Mouse (Mus musculus) ES-Bruce4 (cell line): ENCODE results near the gene Vps11. TPM values are rescaled to one million over a fixed set of nuclear protein-coding genes. Genes with fewer than 3 reads are reported as not detected.
"Not testable (repeated sequence)": the region's sequence is repeated elsewhere in the genome, so short reads cannot be mapped to it uniquely, and the experiment has no call there.

Source experiments
- H3K27ac ChIP-seq: 2 replicates; pipeline ENCODE4 v1.5.1; 2012; ENCODE audit warnings: low read length, inconsistent platforms; ENCODE audit not compliant: insufficient read depth
- H3K27me3 ChIP-seq: 2 replicates; pipeline ENCODE4 v1.6.1; 2012; ENCODE audit warnings: mild to moderate bottlenecking, low read length, inconsistent platforms; ENCODE audit not compliant: control insufficient read depth, poor library complexity, insufficient read depth, severe bottlenecking
- H3K36me3 ChIP-seq: 2 replicates; pipeline ENCODE4 v1.6.1; 2012; ENCODE audit warnings: inconsistent platforms, mild to moderate bottlenecking, low read length, moderate library complexity; ENCODE audit not compliant: control insufficient read depth, poor library complexity, insufficient read depth, severe bottlenecking
- H3K4me1 ChIP-seq: one replicate; pipeline ENCODE4 v1.8.1; 2011; ENCODE audit warnings: low read length; ENCODE audit not compliant: control insufficient read depth, insufficient read depth
- H3K4me3 ChIP-seq: 2 replicates; pipeline ENCODE4 v1.5.1; 2011; ENCODE audit warnings: low read depth, mild to moderate bottlenecking, low read length
- H3K9ac ChIP-seq: 2 replicates; pipeline ENCODE4 v1.6.1; 2012; ENCODE audit warnings: low read depth, mild to moderate bottlenecking, inconsistent platforms; ENCODE audit not compliant: poor library complexity, severe bottlenecking
- H3K9me3 ChIP-seq: replicated peaks from 2 replicates; pipeline ENCODE4 v1.6.1; 2012; ENCODE audit warnings: mild to moderate bottlenecking, low read length, inconsistent platforms; ENCODE audit not compliant: control insufficient read depth, poor library complexity, insufficient read depth, severe bottlenecking
- CTCF ChIP-seq: IDR thresholded peaks from one replicate; pipeline ENCODE4 v1.8.1; 2011; ENCODE audit warnings: low read depth, low read length
- EP300 ChIP-seq: IDR thresholded peaks from 2 replicates; pipeline ENCODE4 v1.6.1; 2011; ENCODE audit warnings: low read depth, low read length; ENCODE audit not compliant: insufficient read depth
- POLR2A ChIP-seq: IDR thresholded peaks from one replicate; pipeline ENCODE4 v1.8.1; 2011; ENCODE audit warnings: low read length; ENCODE audit not compliant: insufficient read depth
- polyA plus RNA-seq: library from polyadenylated mRNA; stranded (reverse); fragments of >200 nt; gene quantifications from 2 replicates; pipeline ENCODE4 v1.2.4, GENCODE M21; 2011; ENCODE audit warnings: low read depth; ENCODE audit not compliant: missing spikeins, insufficient read depth, insufficient read length

Vps11 gene
- 26.7 and 30.5 TPM in 2 replicates for polyA plus RNA-seq

GRCm38 (mm10) chr9:44361190-44361917 lies at the start of gene Vps11:
Gene Vps11, minus strand, starts transcription at chr9:44361670.
- H3K36me3 ChIP-seq = peaks cover 14% of the 10 kb centered on the region
- H3K27me3 ChIP-seq = no peaks in the 10 kb centered on the region
- H3K4me1 ChIP-seq = no peaks in the 10 kb centered on the region
- H3K9me3 ChIP-seq = no peaks in the 10 kb centered on the region
- TF ChIP-seq CTCF = no peak
- TF ChIP-seq POLR2A = peak; percentile 75
- peak; percentile 81 for TF ChIP-seq EP300
- H3K27ac ChIP-seq = no peak within 1 kb of the TSS
- peak within 1 kb of the TSS; percentile 64 for H3K9ac ChIP-seq
- peak within 1 kb of the TSS; percentile 69 for H3K4me3 ChIP-seq

- no peaks in the 10 kb centered on the region for H3K27me3 ChIP-seq
- 0 out of 2 replicates have a peak overlapping the region, but pooled peaks have one; percentile 12 for H3K9ac ChIP-seq
- H3K4me3 ChIP-seq = no peak overlapping the region
- no peaks in the 10 kb centered on the region for H3K9me3 ChIP-seq
- peaks cover 63% of the 10 kb centered on the region for H3K36me3 ChIP-seq
- peak overlapping the region; percentile 70 for H3K27ac ChIP-seq
- TF ChIP-seq CTCF = no peak
- TF ChIP-seq EP300 = no peak
- no peak for TF ChIP-seq POLR2A
- H3K4me1 ChIP-seq = no peaks in the 10 kb centered on the region
Observed at GRCm38 (mm10) chr9:44410647-44411336, 49.3 kb upstream of the Vps11 start.

DNA sequence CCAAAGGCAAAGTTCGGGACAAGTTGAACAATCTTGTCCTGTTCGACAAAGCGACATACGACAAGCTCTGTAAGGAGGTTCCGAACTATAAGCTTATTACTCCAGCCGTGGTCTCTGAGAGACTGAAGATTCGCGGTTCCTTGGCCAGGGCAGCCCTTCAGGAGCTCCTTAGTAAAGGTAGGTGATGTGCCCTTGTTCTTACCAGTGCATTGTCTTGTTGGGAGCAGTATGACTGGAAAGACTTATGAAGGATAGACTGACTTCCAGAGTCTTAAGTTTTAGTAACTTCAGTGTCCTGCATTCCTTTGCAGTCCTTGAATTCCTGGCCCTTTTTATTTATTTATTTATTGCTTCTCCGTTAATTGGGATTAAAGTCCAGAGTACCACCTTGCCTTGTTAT lies 47.2 kb upstream of the Vps11 start:
- not testable (repeated sequence) for H3K4me1 ChIP-seq
- Histone ChIP-seq H3K36me3 (peaks cover 58% of the 10 kb centered on the region), H3K27ac (peak overlapping the region; percentile 70)

GRCm38 (mm10) chr9:44407752-44408097 lies 46.3 kb upstream of the Vps11 start:
- H3K4me3 ChIP-seq = peak overlapping the region; percentile 73
- H3K4me1 ChIP-seq = no peaks in the 10 kb centered on the region
- H3K9ac ChIP-seq = peak overlapping the region; percentile 98
- no peaks in the 10 kb centered on the region for H3K27me3 ChIP-seq
- peaks cover 58% of the 10 kb centered on the region for H3K36me3 ChIP-seq
- H3K9me3 ChIP-seq = no peaks in the 10 kb centered on the region
- TF ChIP-seq CTCF (no peak), EP300 (no peak), POLR2A (no peak)
- H3K27ac ChIP-seq = peak overlapping the region; percentile 84

More for the DNA sequence above, 47.2 kb upstream of the Vps11 start:
- Histone ChIP-seq H3K9ac (peak overlapping the region; percentile 98), H3K4me3 (peak overlapping the region; percentile 73)
- H3K9me3 ChIP-seq, H3K27me3 ChIP-seq: not testable (repeated sequence)

DNA sequence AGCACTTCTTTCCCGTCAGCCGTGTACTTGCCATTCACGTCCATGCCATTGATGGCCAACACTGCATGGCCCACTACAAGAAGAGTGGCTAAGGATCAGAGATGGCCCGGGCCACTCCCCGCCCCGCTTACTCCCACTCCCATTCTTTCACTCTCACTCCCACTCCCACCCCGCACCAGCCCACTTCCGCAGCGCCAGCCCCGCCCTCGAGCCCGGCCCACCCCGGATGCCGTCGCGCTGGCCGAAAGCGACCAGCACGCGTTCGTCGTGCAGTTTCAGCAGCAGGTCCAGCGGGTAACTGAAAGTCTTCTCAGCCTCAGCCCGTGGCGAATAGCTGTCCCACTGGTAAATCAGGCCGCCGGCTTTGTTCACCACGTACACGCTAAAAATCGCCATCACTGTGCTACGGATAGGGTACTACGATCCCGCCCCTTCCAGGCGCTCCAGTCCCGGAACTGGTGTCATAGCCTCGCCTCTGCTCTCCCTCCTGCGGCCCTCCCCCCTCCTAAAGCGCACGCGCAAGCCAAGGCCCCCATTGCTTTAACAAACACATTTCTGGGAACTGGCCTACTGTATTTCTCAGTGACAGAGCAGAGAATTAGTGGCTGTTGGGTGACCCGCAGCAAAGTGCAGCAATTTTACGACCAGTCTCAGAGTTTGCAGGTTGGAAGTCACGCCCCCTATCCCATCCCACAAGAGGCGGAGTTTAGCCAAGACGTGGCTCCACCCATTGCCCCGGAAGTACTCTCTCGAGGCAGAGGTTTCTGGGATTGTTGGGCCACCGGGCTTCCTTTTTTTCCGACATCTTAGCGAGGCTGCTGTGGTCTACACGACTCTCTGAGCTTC lies 45.7 kb upstream of the Vps11 start, which contains the start of the genes Rps25 and Trappc4:
Rps25 (plus strand) TSS at position 234 of the 846 bp plus-strand sequence.
Trappc4 (minus strand) TSS at position 695 of the 846 bp plus-strand sequence.
- Histone ChIP-seq H3K27me3 (no peaks in the 10 kb centered on the region), H3K9me3 (no peaks in the 10 kb centered on the region), H3K9ac (peak within 1 kb of the TSS; percentile 98), H3K36me3 (peaks cover 56% of the 10 kb centered on the region), H3K4me3 (peak within 1 kb of the TSS; percentile 73), H3K4me1 (no peaks in the 10 kb centered on the region), H3K27ac (peak within 1 kb of the TSS; percentile 84)
- TF ChIP-seq CTCF = no peak
- TF ChIP-seq EP300 = no peak
- TF ChIP-seq POLR2A = peak; percentile 13
